Mouse (Mus musculus) testis, adult 2 months (tissue): ENCODE results near the gene Cdc25b.

Experiments used
- CTCF ChIP-seq: fragments of 200-500 bp; IDR thresholded peaks from 2 replicates; pipeline ENCODE4 v1.5.1; 2012; ENCODE audit warnings: low read depth, mild to moderate bottlenecking, inconsistent platforms, low read length, moderate library complexity; ENCODE audit not compliant: control insufficient read depth, insufficient read depth, insufficient replicate concordance
- POLR2A ChIP-seq: fragments of 200-500 bp; IDR thresholded peaks from 2 replicates; pipeline ENCODE4 v1.6.1; 2012; ENCODE audit warnings: low read depth, mild to moderate bottlenecking, inconsistent platforms, low read length, moderate library complexity; ENCODE audit not compliant: control insufficient read depth

GRCm38 (mm10) chr2:131175286-131175944, 11.3 kb upstream of the Cdc25b start:
- TF ChIP-seq CTCF (no peak), POLR2A (no peak)
